ENCODE assay signal across 8 mouse cellular contexts in genomic region chr8:66861589-66862500, GRCm38 (mm10). TPM values are rescaled to one million over a fixed set of nuclear protein-coding genes. Genes with fewer than 3 reads are reported as not detected.
A peak's percentile ranks its signal among the peaks of the same experiment; 100 is the strongest.
DNase-seq lines count a peak whose midpoint lies in the region; ATAC-seq and TF ChIP-seq lines count a peak whose summit lies in the region.

No protein-coding gene starts in this region.

- H3K4me2 ChIP-seq in heart, embryonic 14.5 days (ENCODE audit: low read length): peak overlapping the region; percentile 84
- peak overlapping the region; percentile 77 for H3K4me2 ChIP-seq in embryonic facial prominence, embryonic 14.5 days (ENCODE audit: low read depth, low read length)
- peak overlapping the region; percentile 81 for H3K4me2 ChIP-seq in limb, embryonic 13.5 days (replicated peaks)
- H3K4me2 ChIP-seq in stomach, embryonic 15.5 days: peak overlapping the region; percentile 87

- H3K9me3 ChIP-seq in heart, embryonic 14.5 days (ENCODE audit: control insufficient read depth, low read length): no peaks in the 10 kb centered on the region
- H3K9me3 ChIP-seq in E14TG2a.4 (ENCODE audit: low read length): no peaks in the 10 kb centered on the region
- H3K9me3 ChIP-seq in embryonic facial prominence, embryonic 14.5 days (ENCODE audit: control insufficient read depth, low read length): no peaks in the 10 kb centered on the region
- no peaks in the 10 kb centered on the region for H3K9me3 ChIP-seq in limb, embryonic 13.5 days
- no peaks in the 10 kb centered on the region for H3K9me3 ChIP-seq in stomach, embryonic 15.5 days

- H3K4me3 ChIP-seq in heart, embryonic 14.5 days (ENCODE audit: control insufficient read depth in 1 of 2, insufficient read depth in 1 of 2, low read depth in 1 of 2, low read length in 2 of 2): peak overlapping the region; percentile 66 to 82
- peak overlapping the region; percentile 89 for H3K4me3 ChIP-seq in E14TG2a.4 (replicated peaks; ENCODE audit: low read length)
- peak overlapping the region; percentile 60 for H3K4me3 ChIP-seq in embryonic facial prominence, embryonic 14.5 days (ENCODE audit: low read depth, low read length)
- peak overlapping the region; percentile 81 for H3K4me3 ChIP-seq in limb, embryonic 13.5 days
- H3K4me3 ChIP-seq in stomach, embryonic 15.5 days (replicated peaks): peak overlapping the region; percentile 82

- H3K9ac ChIP-seq in heart, embryonic 14.5 days (ENCODE audit: low read length): peak overlapping the region; percentile 84
- peak overlapping the region; percentile 74; the same call in 1 of the 2 replicates for H3K9ac ChIP-seq in embryonic facial prominence, embryonic 14.5 days (ENCODE audit: low read depth, low read length)
- H3K9ac ChIP-seq in limb, embryonic 13.5 days: peak overlapping the region; percentile 82
- H3K9ac ChIP-seq in stomach, embryonic 15.5 days: no peak overlapping the region

- ATAC-seq in heart, embryonic 14.5 days (ENCODE audit: insufficient number of reproducible peaks, insufficient read depth, low FRiP score, low read depth): no peak
- no peak for ATAC-seq in embryonic facial prominence, embryonic 14.5 days (ENCODE audit: low read depth)
- no peak for ATAC-seq in limb, embryonic 13.5 days (ENCODE audit: low FRiP score, low read depth)
- no peak for ATAC-seq in stomach, embryonic 15.5 days (ENCODE audit: insufficient read depth, low FRiP score, low read depth)

- H3K36me3 ChIP-seq in heart, embryonic 14.5 days (ENCODE audit: control insufficient read depth, insufficient read depth, low read length): peaks cover 14% of the 10 kb centered on the region; the same call in 1 of the 2 replicates
- H3K36me3 ChIP-seq in E14TG2a.4 (ENCODE audit: insufficient read depth, low read length): peaks cover 50% of the 10 kb centered on the region
- peaks cover 12% of the 10 kb centered on the region for H3K36me3 ChIP-seq in embryonic facial prominence, embryonic 14.5 days (ENCODE audit: control insufficient read depth, insufficient read depth, low read length)
- peaks cover 8% of the 10 kb centered on the region for H3K36me3 ChIP-seq in limb, embryonic 13.5 days
- no peaks in the 10 kb centered on the region for H3K36me3 ChIP-seq in stomach, embryonic 15.5 days

- H3K27me3 ChIP-seq in heart, embryonic 14.5 days (ENCODE audit: control insufficient read depth, insufficient read depth, low read length): no peaks in the 10 kb centered on the region
- H3K27me3 ChIP-seq in E14TG2a.4 (ENCODE audit: insufficient read depth, low read length): no peaks in the 10 kb centered on the region
- H3K27me3 ChIP-seq in embryonic facial prominence, embryonic 14.5 days (replicated peaks; ENCODE audit: control insufficient read depth, insufficient read depth, low read length): no peaks in the 10 kb centered on the region
- no peaks in the 10 kb centered on the region for H3K27me3 ChIP-seq in limb, embryonic 13.5 days
- H3K27me3 ChIP-seq in stomach, embryonic 15.5 days (replicated peaks): no peaks in the 10 kb centered on the region

- peaks cover 4 to 13% of the 10 kb centered on the region in 2 experiments; a peak in 3 of 4 replicates for H3K4me1 ChIP-seq in heart, embryonic 14.5 days (ENCODE audit: control insufficient read depth in 2 of 2, insufficient read depth in 2 of 2, low read length in 2 of 2)
- H3K4me1 ChIP-seq in E14TG2a.4 (replicated peaks; ENCODE audit: low read depth, low read length): peaks cover 60% of the 10 kb centered on the region
- H3K4me1 ChIP-seq in embryonic facial prominence, embryonic 14.5 days (ENCODE audit: control insufficient read depth, insufficient read depth, low read length): peaks cover 5% of the 10 kb centered on the region
- H3K4me1 ChIP-seq in limb, embryonic 13.5 days: peaks cover 13% of the 10 kb centered on the region
- 0 out of 2 replicates have a peak, but pooled peaks cover 4% of the 10 kb centered on the region for H3K4me1 ChIP-seq in stomach, embryonic 15.5 days

- no peak overlapping the region for H3K27ac ChIP-seq in heart, embryonic 14.5 days (replicated peaks in 1 of 2; ENCODE audit: control insufficient read depth in 1 of 2, insufficient read depth in 1 of 2, low read depth in 2 of 2, low read length in 2 of 2)
- no peak overlapping the region for H3K27ac ChIP-seq in embryonic facial prominence, embryonic 14.5 days (replicated peaks; ENCODE audit: low read depth, low read length)
- no peak overlapping the region for H3K27ac ChIP-seq in limb, embryonic 13.5 days
- no peak overlapping the region for H3K27ac ChIP-seq in stomach, embryonic 15.5 days

- DNase-seq in heart, postnatal 14 days: no peak
- no peak for DNase-seq in embryonic facial prominence, embryonic 14.5 days (ENCODE audit: low spot score)
- no peak for DNase-seq in adrenal gland, postnatal 14 days
- no peak for DNase-seq in adrenal gland, adult 8-10 months

- no peak for TF ChIP-seq CTCF in E14TG2a.4 (conservative IDR thresholded peaks at IDR 0.05; ENCODE audit: low read length)

- 59% methylated on average over 5 of the region's 5 CpGs for WGBS in heart, embryonic 14.5 days
- WGBS in embryonic facial prominence, embryonic 14.5 days: 56% methylated on average over 5 of the region's 5 CpGs
- 66% methylated on average over 5 of the region's 5 CpGs for WGBS in limb, embryonic 13.5 days
- WGBS in stomach, embryonic 15.5 days: 59% methylated on average over 5 of the region's 5 CpGs

- intact Hi-C loops in heart, postnatal 14 days (cut with DNase I): no loop called here

RNA-seq across cellular contexts. Expression of gene Naf1, which starts 1.8 kb away (rescaled TPM):
- 3.0 and 3.2 TPM in 2 replicates for polyA plus RNA-seq in heart, embryonic 14.5 days (2014; fragmentation: Nextera tagmentation; extraction: Ambion mirVana)
- total RNA-seq in heart, postnatal 14 days (2021): 1 to 10 TPM; 5.5 to 5.9 TPM
- 3.7 and 4.4 TPM in 2 replicates for polyA plus RNA-seq in embryonic facial prominence, embryonic 14.5 days (2014; fragmentation: Nextera tagmentation; extraction: Ambion mirVana)
- polyA plus RNA-seq in limb, embryonic 13.5 days (2015; fragmentation: Nextera tagmentation; extraction: Ambion mirVana): 2.9 and 3.4 TPM in 2 replicates
- polyA plus RNA-seq in stomach, embryonic 15.5 days (2015; fragmentation: Nextera tagmentation; extraction: Ambion mirVana): 3.9 and 4.0 TPM in 2 replicates
- total RNA-seq in adrenal gland, postnatal 14 days (2021): 14.0 and 15.0 TPM in 2 replicates
- 10 to 100 TPM; 13.1 to 16.1 (median 14.5) TPM for total RNA-seq in adrenal gland, adult 8-10 months (2022)
